Mouse (Mus musculus) heart, adult 2 months (tissue): ENCODE results near the gene Efcab9.

Experiments
- CTCF ChIP-seq: fragments of 200-600 bp; IDR thresholded peaks from 2 replicates; pipeline ENCODE4 v1.8.1; 2022; ENCODE audit warnings: antibody characterized with exemption, mild to moderate bottlenecking, moderate library complexity
- EP300 ChIP-seq: fragments of 200-500 bp; IDR thresholded peaks from 2 replicates; pipeline ENCODE4 v1.6.1; 2011; ENCODE audit warnings: low read depth, low read length, control low read depth; ENCODE audit not compliant: insufficient read depth
- POLR2A ChIP-seq: fragments of 200-500 bp; IDR thresholded peaks from 2 replicates; pipeline ENCODE4 v1.6.1; 2011; ENCODE audit warnings: mild to moderate bottlenecking, low read depth, low read length, control low read depth; ENCODE audit not compliant: insufficient read depth

GRCm38 (mm10) chr11:32555103-32555689, 23.3 kb upstream of the Efcab9 start:
- TF ChIP-seq POLR2A (no peak), CTCF (no peak), EP300 (no peak)
